Mouse (Mus musculus): ENCODE data around the gene Slc25a38. TPM values are rescaled to one million over a fixed set of nuclear protein-coding genes. Genes with fewer than 3 reads are reported as not detected.

The Slc25a38 gene
- polyA plus RNA-seq, 1 experiment: 22.9 TPM

- no peak for DNase-seq (ENCODE audit: low read depth, low spot score)
- 41% methylated on average over 6 of the region's 6 CpGs for WGBS
Measured at GRCm38 (mm10) chr9:120133755-120134475, 23.7 kb downstream of the Slc25a38 start.

DNA sequence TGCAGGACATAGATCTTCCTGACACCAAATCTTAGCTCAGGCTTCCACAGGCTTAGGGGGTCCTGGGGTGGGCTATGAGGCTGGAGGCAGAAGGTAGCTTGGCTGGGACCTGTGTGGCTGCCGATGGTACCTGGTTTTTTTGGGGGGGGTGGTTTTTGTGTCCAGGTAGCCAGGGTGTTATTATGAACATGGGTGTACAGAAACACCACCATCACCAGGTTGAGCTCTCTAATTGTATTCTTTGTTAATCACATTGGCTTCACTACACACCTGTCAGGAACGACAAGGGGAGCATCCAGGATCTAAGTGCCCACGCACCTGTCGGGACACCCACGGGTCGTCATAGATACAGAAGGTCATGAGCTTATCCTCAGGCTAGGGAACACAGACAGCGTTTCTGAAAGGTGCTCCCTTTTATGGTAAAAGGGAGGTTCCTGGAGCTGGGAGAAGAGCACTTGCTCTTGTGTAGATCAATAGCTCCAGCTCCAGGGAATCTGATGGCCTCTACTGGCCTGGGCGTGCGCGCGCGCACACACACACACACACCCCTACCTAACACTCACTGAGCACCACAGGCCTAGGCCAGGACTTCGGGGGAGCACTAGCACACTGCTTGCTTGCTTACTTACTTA is 24.5 kb downstream of the Slc25a38 start:
- WGBS: 77% methylated on average over 13 of the region's 13 CpGs
- DNase-seq (ENCODE audit: low read depth, low spot score): no peak

DNA sequence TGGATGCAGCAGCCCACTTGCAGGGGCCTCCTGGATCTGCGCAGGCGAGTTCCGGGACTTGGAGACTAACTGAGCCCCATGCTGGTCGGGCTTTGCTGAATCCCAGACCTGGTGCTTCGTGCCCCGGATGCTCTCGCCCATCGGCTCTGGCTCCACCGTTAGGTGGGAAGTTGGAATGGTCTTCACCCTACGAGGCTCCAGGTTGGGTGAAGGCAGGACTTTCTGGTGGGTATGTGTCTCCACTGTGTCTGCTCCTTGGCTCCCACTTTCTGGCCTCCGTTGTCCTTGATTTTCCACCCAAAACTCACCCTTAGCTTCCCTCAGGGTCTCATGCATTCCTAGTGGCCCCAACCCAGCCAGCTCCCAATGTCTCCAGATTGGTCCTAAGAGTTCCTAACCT is 25.3 kb downstream of the Slc25a38 start:
- WGBS: 90% methylated on average over 11 of the region's 11 CpGs
- no peak for DNase-seq (ENCODE audit: low read depth, low spot score)

DNA sequence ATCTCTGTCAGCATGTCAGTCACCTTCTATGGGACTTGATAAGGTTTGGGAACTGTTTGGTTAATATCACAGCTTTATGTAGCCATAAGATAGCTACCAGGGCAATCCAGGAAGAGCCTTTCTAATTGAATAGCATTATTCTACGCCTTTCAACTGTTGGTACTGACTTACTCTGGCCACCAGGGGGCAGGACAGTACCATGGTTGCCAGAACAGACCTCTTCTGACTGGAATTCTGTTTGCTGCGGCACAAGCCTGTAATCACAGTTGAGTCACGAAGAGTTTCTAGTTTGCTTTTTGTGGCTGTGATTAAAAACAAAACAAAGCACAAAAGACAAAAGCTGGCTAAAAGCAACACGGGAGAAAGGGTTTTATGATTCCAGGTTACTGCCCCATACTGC is 30.5 kb downstream of the Slc25a38 start:
- 2% methylated on average over 4 of the region's 4 CpGs for WGBS
- peak; percentile 59 for DNase-seq (ENCODE audit: low read depth, low spot score)

- no peak for DNase-seq (ENCODE audit: low read depth, low spot score)
- 81% methylated on average over 13 of the region's 13 CpGs for WGBS
Measured at GRCm38 (mm10) chr9:120144474-120144873, 34.3 kb downstream of the Slc25a38 start.

DNA sequence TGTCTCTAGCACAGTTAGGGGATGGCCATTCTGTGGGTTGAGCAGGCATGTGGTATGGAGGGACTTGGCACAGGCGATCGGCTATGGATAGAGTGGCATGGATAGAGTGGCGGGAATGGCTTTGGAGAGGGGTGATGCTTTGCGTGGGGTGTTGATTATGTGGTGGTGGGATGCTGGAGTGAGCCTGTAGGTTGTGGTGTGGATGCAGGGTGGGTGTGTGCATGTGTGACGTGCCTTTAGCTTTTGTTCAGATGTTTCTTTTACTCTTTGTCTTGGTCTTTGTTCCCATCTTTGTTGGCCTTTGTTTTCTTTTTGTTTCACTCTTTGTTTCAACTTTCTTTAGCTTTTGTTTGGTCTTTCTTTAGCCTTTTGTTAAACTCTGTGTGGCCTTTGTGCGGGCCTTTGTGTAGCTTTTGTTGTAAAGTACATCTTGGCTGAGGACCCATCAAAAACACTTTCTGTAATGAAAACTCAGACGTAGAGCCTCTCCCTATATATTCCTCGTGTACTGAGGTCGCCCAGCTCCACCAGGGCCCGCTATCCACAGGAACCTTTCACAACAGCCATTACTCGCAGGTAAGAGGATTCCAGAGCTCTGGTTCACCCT is 39.2 kb downstream of the Slc25a38 start, which contains the start of gene Mobp:
Mobp (plus strand) TSS at position 486 of the 607 bp plus-strand sequence.
- DNase-seq (ENCODE audit: low read depth, low spot score): no peak
- WGBS: 69% methylated on average over 11 of the region's 11 CpGs

- WGBS: 67% methylated on average over 5 of the region's 5 CpGs
- no peak for DNase-seq (ENCODE audit: low read depth, low spot score)
Measured at GRCm38 (mm10) chr9:120151152-120151551, 41.0 kb downstream of the Slc25a38 start.

- DNase-seq (ENCODE audit: low read depth, low spot score): no peak
- WGBS: 69% methylated on average over 12 of the region's 12 CpGs
Measured at GRCm38 (mm10) chr9:120151906-120152399, 41.8 kb downstream of the Slc25a38 start.

GRCm38 (mm10) chr9:120158047-120158446 is 47.9 kb downstream of the Slc25a38 start:
- 16% methylated on average over 4 of the region's 4 CpGs for WGBS
- no peak for DNase-seq (ENCODE audit: low read depth, low spot score)

GRCm38 (mm10) chr9:120163862-120164261 is 53.7 kb downstream of the Slc25a38 start:
- 82% methylated on average over 16 of the region's 16 CpGs for WGBS
- DNase-seq (ENCODE audit: low read depth, low spot score): no peak

GRCm38 (mm10) chr9:120167826-120168225 is 57.7 kb downstream of the Slc25a38 start:
- no peak for DNase-seq (ENCODE audit: low read depth, low spot score)
- WGBS: 64% methylated on average over 11 of the region's 11 CpGs

DNA sequence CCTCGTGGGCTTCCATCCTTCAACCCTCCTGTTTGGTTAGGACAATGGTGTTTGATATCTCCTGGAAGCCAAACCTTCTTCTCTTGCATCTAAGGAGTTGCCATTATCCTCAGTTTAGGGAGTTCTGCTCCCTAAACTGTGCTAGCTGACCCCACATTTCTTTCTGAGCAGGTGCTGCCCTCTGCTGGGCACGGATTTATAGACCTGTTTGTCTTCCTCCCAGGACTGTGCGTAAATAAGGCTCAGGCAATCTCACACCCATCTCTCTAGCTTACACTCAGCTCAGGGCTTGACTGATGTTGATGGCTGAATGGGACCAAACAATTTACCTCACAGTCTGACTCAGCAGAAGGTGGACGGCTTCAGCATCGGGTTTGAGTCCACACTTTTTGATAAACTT is 61.1 kb downstream of the Slc25a38 start:
- DNase-seq (ENCODE audit: low read depth, low spot score): no peak
- 32% methylated on average over 5 of the region's 5 CpGs for WGBS

Other genes with a start within 250 kb of the Slc25a38 start
- 16.3 and 33.4 TPM in 2 replicates for gene Wdr48, start 215.5 kb upstream of the Slc25a38 start, polyA plus RNA-seq (2012; rRNA removed)
- gene Gorasp1, start 172.8 kb upstream of the Slc25a38 start, polyA plus RNA-seq (2012; rRNA removed): 13.3 and 18.7 TPM in 2 replicates
- gene Ttc21a, start 172.8 kb upstream of the Slc25a38 start, polyA plus RNA-seq (2012; rRNA removed): 0.02 and 0.05 TPM in 2 replicates
- gene Csrnp1, start 125.7 kb upstream of the Slc25a38 start, polyA plus RNA-seq (2012; rRNA removed): 9.8 and 16.5 TPM in 2 replicates
- gene Xirp1, start 86.8 kb upstream of the Slc25a38 start, polyA plus RNA-seq (2012; rRNA removed): 0.02 and 0.07 TPM in 2 replicates
- gene Cx3cr1, start 40.5 kb upstream of the Slc25a38 start, polyA plus RNA-seq (2012; rRNA removed): 6.1 and 11.3 TPM in 2 replicates
- 0.20 and 0.47 TPM in 2 replicates for gene Ccr8, start 18.3 kb upstream of the Slc25a38 start, polyA plus RNA-seq (2012; rRNA removed)
- 2,119 and 2,302 TPM in 2 replicates for gene Rpsa, start 17.3 kb downstream of the Slc25a38 start, polyA plus RNA-seq (2012; rRNA removed)
- gene Mobp, start 39.3 kb downstream of the Slc25a38 start, polyA plus RNA-seq (2012; rRNA removed): not detected in 2 replicates
- 1.3 and 1.9 TPM in 2 replicates for gene Myrip, start 191.1 kb downstream of the Slc25a38 start, polyA plus RNA-seq (2012; rRNA removed)

All from large intestine, adult 2 months (tissue).